Mouse (Mus musculus) spleen, adult 12 weeks (tissue): ENCODE data around the gene Hpd.

ENCODE experiments used
- DNase-seq: peaks from one replicate; pipeline ENCODE4 v3.0.0; 2022; ENCODE audit warnings: low spot score

The Hpd gene

GRCm38 (mm10) chr5:123134875-123135382 is 47.6 kb downstream of the Hpd start:
- DNase-seq = no peak

- DNase-seq = no peak
Observed at GRCm38 (mm10) chr5:123134186-123134874, 48.2 kb downstream of the Hpd start.

GRCm38 (mm10) chr5:123133784-123134143 is 48.8 kb downstream of the Hpd start:
- DNase-seq = no peak

- DNase-seq = peak; percentile 85
Observed at GRCm38 (mm10) chr5:123133083-123133783, 49.3 kb downstream of the Hpd start.

- DNase-seq = peak; percentile 89
Observed at GRCm38 (mm10) chr5:123132308-123133071, 50.0 kb downstream of the Hpd start, which contains the start of gene Rhof. Gene Rhof (minus strand): TSS chr5:123132692.

GRCm38 (mm10) chr5:123130814-123131148 is 51.7 kb downstream of the Hpd start:
- no peak for DNase-seq

GRCm38 (mm10) chr5:123130030-123130813 is 52.3 kb downstream of the Hpd start:
- DNase-seq = no peak

- no peak for DNase-seq
Observed at GRCm38 (mm10) chr5:123129170-123129757, 53.3 kb downstream of the Hpd start.

- DNase-seq = peak; percentile 68
Observed at GRCm38 (mm10) chr5:123128426-123129169, 53.9 kb downstream of the Hpd start.

GRCm38 (mm10) chr5:123127031-123127430 is 55.5 kb downstream of the Hpd start:
- no peak for DNase-seq

- no peak for DNase-seq
Observed at GRCm38 (mm10) chr5:123125638-123126406, 56.7 kb downstream of the Hpd start.

- no peak for DNase-seq
Observed at GRCm38 (mm10) chr5:123125105-123125504, 57.4 kb downstream of the Hpd start.

- no peak for DNase-seq
Observed at GRCm38 (mm10) chr5:123122181-123122580, 60.3 kb downstream of the Hpd start.
